Mouse (Mus musculus): ENCODE measurements at regions not wholly inside any gene's neighbourhood (a gene's known extent, or its start where the extent isn't known, plus 50 kb on each side); places are given as distances from the start of the nearest gene placed in this dataset.

DNA sequence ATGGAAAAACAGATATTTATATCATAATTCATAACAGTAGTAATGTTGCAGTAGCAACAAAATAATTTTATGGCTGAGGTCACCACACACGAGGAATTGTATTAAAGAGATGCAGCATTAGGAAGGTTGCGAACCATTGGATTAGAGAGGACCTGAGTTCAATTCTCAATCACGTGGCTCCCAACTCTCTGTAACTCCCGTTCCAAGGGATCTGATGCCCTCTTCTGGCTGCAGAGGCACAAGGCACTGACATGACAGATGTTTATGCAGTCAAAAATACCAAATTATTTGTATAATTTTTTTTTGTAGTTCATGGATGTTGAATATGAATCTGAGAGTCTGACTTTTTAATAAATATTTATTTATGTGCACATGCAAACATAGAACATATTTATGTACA is 51.2 kb upstream of the Spag16 start:
- TF ChIP-seq CTCF (IDR thresholded peaks at IDR 0.05; ENCODE audit: borderline replicate concordance, control insufficient read depth, extremely low read depth, insufficient read depth, low read length, poor library complexity) (no peak), POLR2A (IDR thresholded peaks at IDR 0.05; ENCODE audit: control insufficient read depth, extremely low read depth, insufficient read depth, low read length, poor library complexity) (no peak)

Data from thymus, adult 2 months (tissue).